Mouse (Mus musculus): Measurements from ENCODE around the gene Nbl1. TPM values are rescaled to one million over a fixed set of nuclear protein-coding genes. Genes with fewer than 3 reads are reported as not detected.

The Nbl1 gene
- polyA plus RNA-seq, 1 experiment from 2014 or later: 80.8 TPM

- H3K9me3 ChIP-seq: 0 out of 2 replicates have a peak, but pooled peaks cover 5% of the 10 kb centered on the region
- no peak for DNase-seq (ENCODE audit: low spot score)
- 0 out of 2 replicates have a peak, but pooled peaks cover 11% of the 10 kb centered on the region for H3K36me3 ChIP-seq (replicated peaks)
- H3K4me3 ChIP-seq: no peak overlapping the region
- no peak overlapping the region for H3K27ac ChIP-seq (replicated peaks)
- 70% methylated on average over 7 of the region's 7 CpGs for WGBS
- no peaks in the 10 kb centered on the region for H3K27me3 ChIP-seq (replicated peaks; ENCODE audit: low read depth, poor library complexity, severe bottlenecking)
- peaks cover 12% of the 10 kb centered on the region for H3K4me1 ChIP-seq
Measured at GRCm38 (mm10) chr4:139120998-139121397, 28.2 kb upstream of the Nbl1 start.

- H3K4me1 ChIP-seq: peaks cover 12% of the 10 kb centered on the region
- 0 out of 2 replicates have a peak, but pooled peaks cover 11% of the 10 kb centered on the region for H3K36me3 ChIP-seq (replicated peaks)
- H3K9me3 ChIP-seq: 0 out of 2 replicates have a peak, but pooled peaks cover 5% of the 10 kb centered on the region
- 88% methylated on average over 4 of the region's 4 CpGs for whole genome bisulfite sequencing
- DNase-seq (ENCODE audit: low spot score): no peak
- H3K27ac ChIP-seq (replicated peaks): no peak overlapping the region
- H3K4me3 ChIP-seq: no peak overlapping the region
- no peaks in the 10 kb centered on the region for H3K27me3 ChIP-seq (replicated peaks; ENCODE audit: low read depth, poor library complexity, severe bottlenecking)
Measured at GRCm38 (mm10) chr4:139120281-139120814, 27.6 kb upstream of the Nbl1 start.

- Histone ChIP-seq H3K9me3 (no peaks in the 10 kb centered on the region), H3K27me3 (replicated peaks; ENCODE audit: low read depth, poor library complexity, severe bottlenecking) (no peaks in the 10 kb centered on the region), H3K4me1 (peaks cover 32% of the 10 kb centered on the region), H3K27ac (replicated peaks) (no peak overlapping the region), H3K36me3 (replicated peaks) (0 out of 2 replicates have a peak, but pooled peaks cover 6% of the 10 kb centered on the region), H3K4me3 (no peak overlapping the region)
- DNase-seq (ENCODE audit: low spot score): no peak
- WGBS: 85% methylated on average over 3 of the region's 3 CpGs
Measured at GRCm38 (mm10) chr4:139116356-139117063, 23.7 kb upstream of the Nbl1 start.

- no peaks in the 10 kb centered on the region for H3K9me3 ChIP-seq
- H3K4me1 ChIP-seq: peaks cover 35% of the 10 kb centered on the region
- DNase-seq (ENCODE audit: low spot score): no peak
- 0 out of 2 replicates have a peak, but pooled peaks cover 6% of the 10 kb centered on the region for H3K36me3 ChIP-seq (replicated peaks)
- H3K27ac ChIP-seq (replicated peaks): no peak overlapping the region
- H3K4me3 ChIP-seq: no peak overlapping the region
- 88% methylated on average over 5 of the region's 5 CpGs for WGBS
- H3K27me3 ChIP-seq (replicated peaks; ENCODE audit: low read depth, poor library complexity, severe bottlenecking): no peaks in the 10 kb centered on the region
Measured at GRCm38 (mm10) chr4:139115721-139116120, 22.9 kb upstream of the Nbl1 start.

- no peak overlapping the region for H3K4me3 ChIP-seq
- no peak overlapping the region for H3K27ac ChIP-seq (replicated peaks)
- no peak for DNase-seq (ENCODE audit: low spot score)
- H3K36me3 ChIP-seq (replicated peaks): 0 out of 2 replicates have a peak, but pooled peaks cover 6% of the 10 kb centered on the region
- H3K27me3 ChIP-seq (replicated peaks; ENCODE audit: low read depth, poor library complexity, severe bottlenecking): no peaks in the 10 kb centered on the region
- peaks cover 42% of the 10 kb centered on the region for H3K4me1 ChIP-seq
- 77% methylated on average over 3 of the region's 3 CpGs for WGBS
- H3K9me3 ChIP-seq: no peaks in the 10 kb centered on the region
Measured at GRCm38 (mm10) chr4:139112482-139112881, 19.7 kb upstream of the Nbl1 start.

- 51% methylated on average over 3 of the region's 3 CpGs for WGBS
Measured at GRCm38 (mm10) chr4:139111421-139111820, 18.6 kb upstream of the Nbl1 start.

GRCm38 (mm10) chr4:139110858-139111257, 18.1 kb upstream of the Nbl1 start:
- H3K27ac ChIP-seq (replicated peaks): peak overlapping the region; percentile 12; the same call in 1 of the 2 replicates
- H3K4me1 ChIP-seq: peaks cover 47% of the 10 kb centered on the region
- no peaks in the 10 kb centered on the region for H3K27me3 ChIP-seq (replicated peaks; ENCODE audit: low read depth, poor library complexity, severe bottlenecking)
- 75% methylated on average over 3 of the region's 3 CpGs for WGBS
- no peak for DNase-seq (ENCODE audit: low spot score)
- H3K4me3 ChIP-seq: no peak overlapping the region
- H3K36me3 ChIP-seq (replicated peaks): 0 out of 2 replicates have a peak, but pooled peaks cover 6% of the 10 kb centered on the region
- H3K9me3 ChIP-seq: no peaks in the 10 kb centered on the region

More at GRCm38 (mm10) chr4:139111421-139111820, 18.6 kb upstream of the Nbl1 start:
- Histone ChIP-seq H3K9me3 (no peaks in the 10 kb centered on the region), H3K4me3 (no peak overlapping the region), H3K36me3 (replicated peaks) (0 out of 2 replicates have a peak, but pooled peaks cover 6% of the 10 kb centered on the region), H3K27me3 (replicated peaks; ENCODE audit: low read depth, poor library complexity, severe bottlenecking) (no peaks in the 10 kb centered on the region), H3K27ac (replicated peaks) (no peak overlapping the region; the same call in 1 of the 2 replicates), H3K4me1 (peaks cover 42% of the 10 kb centered on the region)
- DNase-seq (ENCODE audit: low spot score): no peak

- no peak for DNase-seq (ENCODE audit: low spot score)
- 96% methylated on average over 1 of the region's 1 CpGs for WGBS
- no peaks in the 10 kb centered on the region for H3K27me3 ChIP-seq (replicated peaks; ENCODE audit: low read depth, poor library complexity, severe bottlenecking)
Measured at GRCm38 (mm10) chr4:139105453-139105852, 12.7 kb upstream of the Nbl1 start.

GRCm38 (mm10) chr4:139101546-139101945, 8.8 kb upstream of the Nbl1 start:
- Histone ChIP-seq H3K27ac (replicated peaks) (peak overlapping the region; percentile 16; the same call in 1 of the 2 replicates), H3K9me3 (no peaks in the 10 kb centered on the region), H3K27me3 (replicated peaks; ENCODE audit: low read depth, poor library complexity, severe bottlenecking) (no peaks in the 10 kb centered on the region; the same call in 1 of the 2 replicates), H3K4me1 (peaks cover 33% of the 10 kb centered on the region), H3K4me3 (no peak overlapping the region), H3K36me3 (replicated peaks) (peaks cover 38% of the 10 kb centered on the region)
- no peak for DNase-seq (ENCODE audit: low spot score)
- 62% methylated on average over 6 of the region's 6 CpGs for WGBS

More at GRCm38 (mm10) chr4:139105453-139105852, 12.7 kb upstream of the Nbl1 start:
- Histone ChIP-seq H3K4me3 (no peak overlapping the region), H3K36me3 (replicated peaks) (peaks cover 38% of the 10 kb centered on the region), H3K27ac (replicated peaks) (no peak overlapping the region), H3K4me1 (peaks cover 41% of the 10 kb centered on the region), H3K9me3 (no peaks in the 10 kb centered on the region)

- no peak overlapping the region for H3K4me3 ChIP-seq
- peaks cover under 1% of the 10 kb centered on the region; the same call in 1 of the 2 replicates for H3K9me3 ChIP-seq
- no peak for DNase-seq (ENCODE audit: low spot score)
- WGBS: 93% methylated on average over 8 of the region's 8 CpGs
- peaks cover 2% of the 10 kb centered on the region; the same call in 1 of the 2 replicates for H3K27me3 ChIP-seq (replicated peaks; ENCODE audit: low read depth, poor library complexity, severe bottlenecking)
- H3K36me3 ChIP-seq (replicated peaks): peaks cover 38% of the 10 kb centered on the region
- H3K4me1 ChIP-seq: peaks cover 32% of the 10 kb centered on the region
- H3K27ac ChIP-seq (replicated peaks): no peak overlapping the region
Measured at GRCm38 (mm10) chr4:139100326-139100725, 7.5 kb upstream of the Nbl1 start.

GRCm38 (mm10) chr4:139096201-139096600, 3.4 kb upstream of the Nbl1 start:
- Histone ChIP-seq H3K36me3 (replicated peaks) (peaks cover 2% of the 10 kb centered on the region; the same call in 1 of the 2 replicates), H3K9me3 (peaks cover 11% of the 10 kb centered on the region; the same call in 1 of the 2 replicates), H3K27ac (replicated peaks) (no peak overlapping the region), H3K4me1 (peaks cover 36% of the 10 kb centered on the region), H3K4me3 (no peak overlapping the region), H3K27me3 (replicated peaks; ENCODE audit: low read depth, poor library complexity, severe bottlenecking) (peaks cover 41% of the 10 kb centered on the region)
- WGBS: 83% methylated on average over 5 of the region's 5 CpGs
- no peak for DNase-seq (ENCODE audit: low spot score)

GRCm38 (mm10) chr4:139095406-139095805, 2.6 kb upstream of the Nbl1 start:
- H3K27me3 ChIP-seq (replicated peaks; ENCODE audit: low read depth, poor library complexity, severe bottlenecking): peaks cover 49% of the 10 kb centered on the region
- DNase-seq (ENCODE audit: low spot score): no peak
- H3K4me1 ChIP-seq: peaks cover 40% of the 10 kb centered on the region
- H3K36me3 ChIP-seq (replicated peaks): peaks cover 6% of the 10 kb centered on the region
- no peak overlapping the region for H3K4me3 ChIP-seq
- no peak overlapping the region for H3K27ac ChIP-seq (replicated peaks)
- peaks cover 11% of the 10 kb centered on the region; the same call in 1 of the 2 replicates for H3K9me3 ChIP-seq
- WGBS: 48% methylated on average over 1 of the region's 1 CpGs
